Mouse (Mus musculus) left cerebral cortex, postnatal 10 days (tissue): ENCODE results near the gene Manba. TPM values are rescaled to one million over a fixed set of nuclear protein-coding genes. Genes with fewer than 3 reads are reported as not detected.
A peak's percentile ranks its signal among the peaks of the same experiment; 100 is the strongest.
"Not testable (repeated sequence)": the region's sequence is repeated elsewhere in the genome, so short reads cannot be mapped to it uniquely, and the experiment has no call there.

Experiments
- DNase-seq, 2 experiments: peaks; one replicate each; pipeline ENCODE4 v3.0.0; 2021 to 2022; ENCODE audit warnings: low spot score in 2 of 2, mixed read lengths in 1 of 2; ENCODE audit errors: extremely low spot score in 1 of 2
- intact Hi-C: fragments of 180-260 bp; cut with DNase I; formaldehyde crosslinking; loops from one replicate; pipeline ENCODE4 v1.15.1; 2025
- total RNA-seq, 2 experiments: library from RNA; stranded (reverse); gene quantifications; 2 replicates each; pipeline ENCODE4 v1.2.3; 2021

Gene Manba
- 1 to 10 TPM; 6.8 to 7.4 TPM for total RNA-seq

GRCm38 (mm10) chr3:135485128-135485899 lies at the start of gene Manba:
Gene Manba (plus strand): TSS chr3:135485611.
- DNase-seq = peak; percentile 46 to 87
- intact Hi-C loops = no loop called here

GRCm38 (mm10) chr3:135436901-135437616 lies 48.4 kb upstream of the Manba start:
- intact Hi-C loops = no loop called here
- peak in 1 of 2 experiments; percentile 13 for DNase-seq

GRCm38 (mm10) chr3:135437758-135438495 lies 47.5 kb upstream of the Manba start, which contains the start of gene Ube2d3:
Gene Ube2d3 (plus strand): TSS chr3:135438149.
- intact Hi-C loops = no loop called here

GRCm38 (mm10) chr3:135438531-135438912 lies 46.9 kb upstream of the Manba start:
- DNase-seq = peak; percentile 94 to 98
- intact Hi-C loops = no loop called here

More at GRCm38 (mm10) chr3:135437758-135438495, 47.5 kb upstream of the Manba start, which contains the start of gene Ube2d3:
- DNase-seq = peak; percentile 99

DNA sequence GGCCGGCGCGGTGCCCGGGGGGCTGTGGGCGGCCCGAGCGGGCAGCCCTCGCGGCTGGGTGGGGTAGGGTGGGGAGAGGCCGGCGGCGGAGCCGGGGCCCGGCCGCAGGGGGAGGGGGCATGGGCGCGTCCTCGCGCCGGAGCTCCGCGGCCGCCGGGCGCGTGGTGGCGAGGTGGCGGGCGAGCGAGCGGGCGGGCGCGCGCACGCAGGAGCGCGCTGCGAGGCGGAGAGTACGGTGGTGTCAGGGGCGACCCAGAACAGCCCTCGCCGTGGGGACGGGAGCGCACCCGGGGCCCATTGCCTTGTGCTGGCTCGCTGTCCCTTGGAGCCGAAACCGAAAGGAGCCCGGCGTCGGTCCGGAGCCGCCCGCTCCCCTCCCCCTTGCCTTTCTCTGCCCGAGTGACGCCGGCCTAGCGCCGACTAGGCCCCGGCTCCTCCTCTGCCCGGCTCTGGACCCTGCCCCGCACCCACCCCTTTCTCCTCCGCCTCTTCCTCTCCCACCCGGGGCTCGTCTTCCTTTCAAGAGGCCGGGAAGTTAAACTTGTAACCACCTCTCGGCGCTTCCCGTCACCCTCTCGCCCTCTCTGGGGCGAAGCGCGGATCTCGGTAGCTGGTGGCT lies 46.4 kb upstream of the Manba start:
- DNase-seq = peak; percentile 59 to 94
- intact Hi-C loops = no loop called here

GRCm38 (mm10) chr3:135439651-135440050 lies 45.8 kb upstream of the Manba start:
- intact Hi-C loops = no loop called here
- peak in 1 of 2 experiments; percentile 9 for DNase-seq

DNA sequence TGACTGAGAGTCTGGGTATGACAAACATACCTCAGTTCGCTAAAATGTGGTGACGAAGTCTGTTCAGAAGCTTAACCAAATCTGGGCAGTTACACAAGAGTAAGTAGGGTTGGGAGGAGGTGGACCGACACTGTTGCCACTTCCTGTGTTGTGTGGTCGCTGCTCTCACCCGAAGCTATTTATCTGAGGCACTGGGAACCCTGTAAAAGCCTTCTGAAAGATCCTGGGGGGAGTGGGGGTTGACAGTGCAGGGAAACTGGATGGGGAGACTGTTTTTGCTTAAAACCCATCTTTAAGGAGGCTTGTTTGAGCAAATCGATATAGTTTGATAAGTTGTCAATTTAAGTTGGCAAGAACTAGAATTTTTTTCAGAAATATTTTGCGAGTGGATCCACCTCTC lies 45.2 kb upstream of the Manba start:
- intact Hi-C loops = no loop called here
- DNase-seq = peak; percentile 17 to 42

GRCm38 (mm10) chr3:135440621-135441020 lies 44.8 kb upstream of the Manba start:
- DNase-seq = no peak
- intact Hi-C loops = no loop called here

- no peak for DNase-seq
- intact Hi-C loops = no loop called here
Measured at GRCm38 (mm10) chr3:135444930-135445329, 40.5 kb upstream of the Manba start.

DNA sequence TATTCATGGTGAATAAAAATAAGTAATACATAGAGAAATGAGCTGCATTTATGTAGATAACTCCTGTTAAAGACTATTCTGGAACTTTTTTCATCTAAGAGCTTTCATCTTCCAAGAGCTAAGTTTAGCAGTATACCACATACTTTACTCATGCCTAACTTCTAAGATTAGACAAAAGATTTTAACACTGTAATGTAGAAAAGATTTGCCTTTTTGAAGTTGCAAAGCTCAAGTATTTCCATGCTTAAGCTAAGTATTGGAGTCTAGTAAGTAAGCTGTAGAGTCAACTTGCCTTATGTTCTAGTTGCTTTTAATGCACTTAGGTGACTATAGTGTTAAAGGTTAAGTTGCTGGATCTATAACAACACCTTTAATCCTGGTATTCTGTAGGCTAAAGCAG lies 26.4 kb upstream of the Manba start:
- intact Hi-C loops = loop anchor here (10.0 kb wide), 1 partner anchor 126 kb away; no protein-coding TSS in a partner anchor
- no peak for DNase-seq

DNA sequence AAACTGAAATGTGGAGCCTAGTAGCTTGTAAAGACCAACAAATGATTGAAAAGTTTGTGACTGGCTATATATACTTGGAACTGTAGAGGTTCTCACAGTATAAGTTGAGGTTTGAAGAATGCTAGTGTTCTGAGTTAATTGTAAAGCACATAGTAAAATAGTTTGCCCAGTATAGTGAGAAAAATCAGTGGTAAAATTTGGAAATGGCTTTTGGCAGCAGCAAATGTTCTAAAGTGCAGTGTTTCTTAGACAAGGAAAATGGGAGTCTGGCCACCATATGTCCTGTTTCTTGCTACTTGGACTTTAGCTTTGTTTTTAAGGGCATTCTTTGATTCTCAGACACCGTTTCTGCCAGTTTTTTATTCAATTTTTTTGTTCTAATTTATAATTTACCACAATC lies 17.0 kb upstream of the Manba start:
- intact Hi-C loops = no loop called here
- no peak for DNase-seq

- intact Hi-C loops = no loop called here
- no peak for DNase-seq
Measured at GRCm38 (mm10) chr3:135469146-135469545, 16.3 kb upstream of the Manba start.

DNA sequence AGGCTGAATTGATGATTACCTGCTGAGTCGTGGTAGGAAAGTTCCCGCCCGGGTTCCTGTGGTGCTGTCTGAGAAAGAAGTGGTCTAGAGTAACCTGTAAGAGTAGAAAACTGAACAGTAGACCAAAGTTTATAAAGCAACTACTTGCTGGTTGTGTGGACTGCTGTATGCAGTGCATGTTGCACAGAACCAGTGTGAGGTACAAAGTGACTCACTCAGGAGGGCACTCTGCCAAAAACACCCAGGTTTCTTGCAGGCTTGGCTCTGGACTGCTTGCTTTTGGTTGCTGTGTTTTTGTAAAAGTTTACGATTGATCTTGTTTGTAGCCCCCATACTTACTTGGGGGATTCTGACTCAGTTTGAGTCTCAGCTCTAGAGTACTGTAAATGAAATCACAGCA lies 15.4 kb upstream of the Manba start:
- DNase-seq = peak; percentile 42 to 80
- intact Hi-C loops = no loop called here

DNA sequence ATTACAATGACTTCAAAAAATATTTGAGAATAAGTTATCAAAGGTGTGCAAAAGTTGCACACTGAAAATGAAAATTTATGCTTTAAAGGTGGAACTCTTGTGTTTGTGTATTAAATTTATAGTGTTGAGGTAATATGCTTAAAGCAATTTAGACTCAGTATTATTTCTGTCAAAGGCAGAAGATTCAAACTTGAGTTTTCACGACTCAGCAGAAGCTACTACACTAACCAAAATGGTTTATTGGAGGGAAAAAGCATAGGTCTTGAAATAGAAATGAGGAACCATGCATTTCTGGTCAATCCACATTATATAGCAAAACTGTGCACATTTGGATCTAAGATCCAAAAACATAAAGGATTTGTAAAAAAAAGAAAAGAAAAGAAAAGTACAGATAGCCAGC lies 14.6 kb upstream of the Manba start:
- no peak for DNase-seq
- intact Hi-C loops = no loop called here

DNA sequence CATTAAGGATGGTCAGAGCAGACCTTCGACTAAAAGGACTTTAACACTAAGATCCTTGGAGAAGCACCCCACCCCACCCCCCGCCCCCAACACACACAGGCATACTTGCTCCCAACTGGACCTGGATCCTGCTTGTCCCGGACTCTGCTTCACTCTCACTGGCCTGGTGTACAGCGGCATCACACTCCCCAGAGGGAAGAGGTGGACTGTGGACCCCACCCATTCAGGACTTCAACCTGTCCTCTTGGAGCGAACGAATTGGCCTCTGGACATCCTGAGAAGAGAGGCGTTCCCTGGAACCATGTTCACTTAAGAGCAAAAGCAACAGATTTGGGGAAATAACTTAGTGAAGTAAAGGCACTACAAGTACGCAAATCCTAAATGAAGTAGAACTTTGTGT lies 10.4 kb upstream of the Manba start:
- DNase-seq = no peak
- intact Hi-C loops = no loop called here

GRCm38 (mm10) chr3:135476286-135476685 lies 9.1 kb upstream of the Manba start:
- intact Hi-C loops = no loop called here
- DNase-seq = peak in 1 of 2 experiments; percentile 22

- no peak for DNase-seq
- intact Hi-C loops = no loop called here
Measured at GRCm38 (mm10) chr3:135476977-135477376, 8.4 kb upstream of the Manba start.

GRCm38 (mm10) chr3:135479090-135479489 lies 6.3 kb upstream of the Manba start:
- DNase-seq, intact Hi-C loops: not testable (repeated sequence)

GRCm38 (mm10) chr3:135480767-135481166 lies 4.6 kb upstream of the Manba start:
- no peak for DNase-seq
- intact Hi-C loops = no loop called here
